Mouse (Mus musculus) telencephalon, adult 2 months (tissue): ENCODE measurements at regions not wholly inside any gene's neighbourhood (a gene's known extent, or its start where the extent isn't known, plus 50 kb on each side); places are given as distances from the start of the nearest gene placed in this dataset.
A peak's percentile ranks its signal among the peaks of the same experiment; 100 is the strongest.

Source experiments
- DNase-seq: peaks from one replicate; pipeline ENCODE4 v3.0.0-alpha.2; 2011; ENCODE audit warnings: low read depth, low spot score

DNA sequence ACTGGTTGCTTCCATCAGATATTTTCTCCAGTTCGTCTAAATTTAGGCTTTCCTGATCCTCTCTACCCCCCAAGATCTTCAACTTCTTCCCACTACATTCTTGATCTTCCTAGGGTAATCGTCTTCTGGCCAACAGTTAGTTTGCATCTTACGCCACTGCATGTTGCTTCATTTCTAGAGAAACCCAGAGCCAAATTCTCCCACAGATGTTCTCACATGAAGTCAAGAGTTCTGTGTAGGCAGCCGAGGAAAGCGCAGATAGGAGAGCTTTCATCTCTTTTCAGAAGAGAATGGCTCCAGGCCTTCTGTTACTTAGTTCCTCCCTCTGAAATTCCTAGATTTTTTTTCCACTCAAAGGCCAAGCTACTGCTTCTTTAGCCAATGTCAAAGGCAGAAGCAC lies 179.9 kb downstream of the Fgf10 start:
- DNase-seq: peak; percentile 62

DNA sequence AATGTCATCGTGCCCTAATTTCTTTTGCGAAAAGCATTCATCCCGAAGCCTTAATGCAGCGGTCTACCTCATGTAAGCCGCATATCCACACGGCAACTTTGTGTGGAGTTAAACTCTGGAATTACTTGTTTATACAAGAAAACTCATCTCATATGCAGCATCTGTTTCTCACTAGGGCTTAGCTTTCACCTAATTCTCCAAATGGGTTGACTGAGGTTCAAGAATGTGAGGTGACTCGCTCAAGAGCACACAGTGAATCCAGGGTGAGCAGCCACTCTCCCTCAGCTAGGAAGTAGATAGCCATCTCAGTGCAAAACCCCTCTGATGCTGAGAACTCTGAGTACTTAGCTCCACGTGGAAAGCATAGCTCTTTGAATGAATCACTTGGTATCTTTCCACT lies 181.1 kb downstream of the Fgf10 start:
- no peak for DNase-seq

DNA sequence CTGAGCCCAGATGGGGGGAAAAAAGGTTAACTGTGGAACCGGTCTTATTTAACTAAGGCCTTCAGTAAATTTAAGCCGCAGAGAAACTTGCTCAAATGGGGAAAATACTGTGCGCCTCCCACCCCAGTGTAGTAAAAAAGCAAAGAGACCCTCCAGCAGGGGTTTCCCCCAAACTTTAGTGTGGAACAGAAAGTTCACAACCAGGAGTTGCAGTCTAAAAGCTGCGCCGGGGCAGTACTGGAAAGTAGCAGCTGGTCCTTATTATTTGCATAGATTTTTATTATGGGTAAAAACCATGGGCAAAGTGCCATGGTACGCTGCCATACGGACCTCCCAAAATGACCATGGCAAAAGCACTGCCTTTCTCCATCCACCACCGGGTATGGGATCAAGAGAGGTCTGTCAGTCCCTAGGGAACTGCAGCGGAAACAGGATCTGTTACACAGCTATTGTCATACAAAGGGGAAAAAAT lies 216.8 kb downstream of the Fgf10 start:
- no peak for DNase-seq

DNA sequence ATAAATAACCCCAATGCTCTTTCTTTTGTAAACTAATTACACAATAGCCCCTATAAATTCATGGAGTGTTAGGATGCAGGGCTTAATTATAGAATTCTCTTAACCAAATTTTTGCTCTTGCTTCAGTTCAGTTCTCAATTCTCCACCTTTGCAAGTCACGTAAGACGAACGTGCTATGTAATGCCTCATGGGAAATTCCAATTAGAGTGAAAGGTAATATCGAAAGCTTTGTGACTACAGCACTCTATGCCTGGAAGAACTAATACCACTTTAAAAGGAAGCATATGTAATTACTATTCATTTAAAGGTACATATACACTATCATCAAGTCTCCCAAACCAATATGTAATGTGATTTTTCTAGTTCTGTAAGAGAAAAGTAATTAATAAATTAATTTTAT lies 225.5 kb downstream of the Fgf10 start:
- DNase-seq: no peak

DNA sequence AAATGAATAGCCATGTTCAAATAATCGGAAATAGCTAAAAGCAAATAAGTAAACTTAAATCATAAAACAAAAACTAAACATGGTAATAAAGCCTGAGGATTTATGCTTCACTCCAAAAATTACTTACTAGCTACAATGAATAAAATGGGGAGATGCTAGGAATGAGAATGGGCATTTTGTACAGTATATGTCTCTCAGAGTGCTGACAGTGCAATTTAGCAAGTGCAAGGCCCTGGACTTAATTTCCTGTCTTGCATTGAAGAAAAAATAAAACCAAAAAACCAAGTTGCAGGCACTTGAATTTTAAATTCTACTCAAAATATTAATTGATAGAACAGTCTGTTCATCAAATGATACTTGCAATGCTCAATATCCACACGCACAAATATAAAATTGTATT lies 232.4 kb downstream of the Fgf10 start:
- no peak for DNase-seq

DNA sequence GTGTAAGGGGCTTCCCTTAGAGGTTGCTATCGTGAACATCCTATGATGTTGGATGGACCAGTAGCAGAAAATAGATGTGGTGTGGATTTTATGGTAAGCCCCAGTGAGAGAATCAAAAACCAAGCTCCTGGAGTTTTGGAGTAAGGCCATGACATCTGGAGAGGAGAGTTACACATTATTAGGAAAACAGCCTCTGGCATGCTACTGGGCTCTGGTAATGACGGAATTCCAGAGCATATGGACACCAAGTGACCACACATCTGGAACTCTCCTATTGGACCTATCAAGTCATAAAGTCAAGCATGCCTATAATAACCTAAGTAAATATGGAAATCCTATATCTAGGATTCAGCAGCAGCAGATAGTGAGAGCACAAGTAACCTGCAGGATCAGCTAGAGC lies 240.8 kb downstream of the Fgf10 start:
- DNase-seq: no peak

DNA sequence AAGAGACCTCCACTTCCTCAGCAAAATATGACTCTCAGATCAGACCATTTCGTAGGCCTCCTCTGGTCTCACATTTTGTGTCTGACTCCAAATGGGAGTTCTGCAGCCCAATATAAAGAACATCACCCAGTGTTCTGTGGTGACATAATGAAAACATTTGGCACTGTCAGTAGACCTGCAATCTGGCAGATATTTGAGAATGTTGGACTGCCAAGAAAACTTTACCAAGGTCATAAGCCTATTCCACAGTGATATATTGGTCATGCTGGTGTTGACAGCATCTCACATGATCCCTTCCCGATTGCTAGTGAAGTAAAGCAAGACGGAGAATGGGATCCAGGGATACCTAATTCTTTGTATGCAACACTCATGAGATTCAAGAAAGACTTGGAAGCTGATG lies 271.2 kb downstream of the Fgf10 start:
- no peak for DNase-seq

DNA sequence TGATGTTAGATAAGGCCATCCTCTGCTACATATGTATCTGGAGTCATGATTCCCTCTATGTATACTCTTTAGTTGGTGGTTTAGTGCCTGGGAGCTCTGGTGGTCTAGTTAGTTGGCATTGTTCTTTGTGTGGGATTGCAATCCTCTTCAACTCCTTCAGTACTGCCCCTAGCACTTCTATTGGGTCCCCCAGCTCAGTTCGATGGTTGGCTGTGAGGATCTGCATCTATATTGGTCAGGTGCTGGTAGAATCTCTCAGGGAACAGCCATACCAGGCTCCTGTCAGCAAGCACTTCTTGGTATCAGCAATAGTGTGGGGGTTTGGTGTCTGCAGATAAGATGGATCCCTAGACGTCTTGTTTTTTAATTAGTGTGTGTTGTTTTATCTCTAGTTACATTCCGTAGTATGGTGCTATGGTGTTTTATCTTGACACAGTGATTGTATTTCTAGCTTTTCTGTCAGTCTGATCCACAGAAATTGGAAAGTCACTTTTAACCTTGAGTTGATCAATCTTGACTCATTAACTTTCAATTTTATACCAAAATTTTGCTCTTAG lies 296.6 kb downstream of the Fgf10 start:
- DNase-seq: no peak

DNA sequence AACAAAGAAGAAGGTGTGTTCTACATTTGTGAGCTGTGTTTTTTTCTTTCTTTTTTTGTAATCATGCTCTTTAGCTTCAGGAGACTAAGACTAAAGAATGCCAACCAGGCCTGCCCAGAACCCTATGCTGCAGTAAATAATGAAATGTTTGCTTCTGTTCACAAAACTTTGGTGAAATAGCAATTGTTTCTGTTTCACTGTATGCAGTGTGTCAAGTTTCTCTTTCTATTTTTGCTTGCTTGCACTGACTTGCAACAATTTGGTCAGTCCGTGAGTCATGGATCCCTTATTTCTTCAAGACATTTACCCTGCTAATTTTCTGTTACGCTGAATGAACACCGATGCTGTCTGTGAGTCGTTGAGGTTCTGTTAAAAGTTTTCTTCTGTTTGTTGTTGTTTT lies 298.1 kb downstream of the Fgf10 start:
- no peak for DNase-seq

DNA sequence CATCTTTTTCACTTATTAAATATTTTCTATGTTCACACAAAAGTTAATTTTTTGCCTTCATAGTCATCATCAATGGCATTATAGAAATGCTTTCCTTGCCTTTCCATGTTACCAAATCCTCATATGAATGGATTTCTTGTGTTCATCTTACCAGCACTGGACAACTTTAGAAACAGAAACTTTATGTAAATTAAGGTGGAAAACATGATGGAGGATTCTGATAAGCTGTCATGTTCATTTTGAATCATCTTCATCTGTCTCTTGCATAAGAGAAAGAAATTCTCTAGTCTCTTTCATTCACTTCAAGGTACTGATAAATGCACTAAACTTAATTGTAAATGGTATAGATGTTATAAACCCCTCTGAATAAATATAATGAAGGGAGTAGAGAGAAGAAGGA lies 305.4 kb downstream of the Fgf10 start:
- no peak for DNase-seq

DNA sequence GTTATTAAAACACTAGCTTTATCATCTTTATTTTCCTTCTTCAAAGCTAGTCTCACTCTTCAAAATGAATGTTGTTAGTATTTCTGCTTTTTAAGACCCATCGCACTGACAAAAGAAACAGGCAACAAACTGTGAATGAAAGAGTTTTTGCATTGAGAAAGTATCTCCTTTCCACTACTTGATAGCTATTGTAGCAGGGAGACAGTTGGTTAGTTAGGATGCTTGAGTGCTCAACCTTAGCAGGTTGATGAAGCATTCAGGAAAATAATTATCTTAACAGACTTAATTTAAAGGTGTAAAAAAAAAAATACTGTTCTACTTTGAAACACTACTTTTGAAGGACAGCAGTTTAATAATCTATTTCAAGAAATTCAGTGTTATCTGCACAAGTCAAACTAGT lies 305.9 kb downstream of the Fgf10 start:
- DNase-seq: no peak

DNA sequence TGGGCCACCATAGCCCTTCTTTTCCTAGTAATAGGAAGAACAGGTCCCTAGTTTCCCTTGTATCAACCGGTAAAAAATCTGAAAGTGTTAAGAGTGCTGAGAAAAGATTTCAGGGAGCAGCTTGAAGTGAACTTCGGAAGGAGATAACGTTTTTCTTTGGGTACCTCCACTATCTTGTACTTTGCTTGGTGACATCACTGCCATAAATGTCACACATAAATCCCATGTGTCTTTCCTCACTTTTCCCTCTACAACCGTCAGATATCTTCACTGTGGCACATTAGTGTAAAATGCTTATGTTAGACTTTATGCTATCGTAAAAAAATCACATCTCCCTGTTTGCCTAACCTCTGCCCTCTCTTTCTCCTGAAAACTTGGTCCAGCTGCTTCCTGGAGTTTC lies 309.9 kb downstream of the Fgf10 start:
- DNase-seq: no peak

DNA sequence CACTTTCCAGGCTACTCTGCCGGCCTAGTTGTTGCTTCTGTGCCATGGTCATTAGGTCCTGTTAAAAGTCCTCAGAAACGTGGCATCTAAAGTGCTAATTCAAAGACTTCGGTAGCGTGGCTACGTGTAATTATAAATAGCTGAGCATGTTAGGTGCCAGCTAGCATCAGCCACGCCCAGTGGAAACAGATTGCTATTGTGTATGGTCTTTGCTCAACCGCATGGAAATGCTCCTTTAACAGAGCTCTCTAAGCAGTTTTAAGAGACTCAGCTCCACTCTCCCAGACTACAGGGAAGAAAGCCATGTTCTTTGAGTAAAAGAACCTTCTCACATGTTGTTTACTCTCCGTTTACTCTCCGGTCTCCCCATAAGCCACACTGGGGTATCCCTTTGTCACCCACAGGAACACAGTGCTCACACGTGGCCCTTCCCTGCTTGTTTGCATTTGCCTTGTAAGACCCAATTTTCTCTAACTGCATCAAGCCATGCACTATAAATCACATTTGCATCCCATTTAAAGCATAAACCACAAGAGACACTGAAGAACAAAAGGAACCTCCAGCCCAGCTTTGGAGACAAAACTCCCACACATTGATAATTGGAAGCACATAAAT lies 311.7 kb downstream of the Fgf10 start:
- DNase-seq: no peak

DNA sequence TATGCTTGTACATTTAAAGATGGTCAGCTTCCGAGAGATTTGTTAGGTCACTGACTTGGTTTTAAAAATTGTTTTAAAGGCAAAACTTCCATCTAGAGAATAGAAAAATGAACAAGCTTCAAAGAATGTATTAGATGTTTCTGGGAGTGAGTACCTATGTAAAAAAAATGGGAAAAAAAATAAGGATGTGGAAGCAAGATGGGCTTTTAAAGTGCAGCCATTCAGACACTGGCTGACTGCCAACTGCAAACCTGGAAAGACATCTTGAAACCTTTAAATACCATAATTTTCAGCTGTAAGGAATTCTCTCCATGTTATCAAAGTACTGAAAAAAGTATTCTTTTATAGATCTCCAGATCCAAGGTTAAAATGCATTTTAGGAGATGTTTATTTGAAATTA lies 315.7 kb downstream of the Fgf10 start:
- DNase-seq: peak; percentile 8

DNA sequence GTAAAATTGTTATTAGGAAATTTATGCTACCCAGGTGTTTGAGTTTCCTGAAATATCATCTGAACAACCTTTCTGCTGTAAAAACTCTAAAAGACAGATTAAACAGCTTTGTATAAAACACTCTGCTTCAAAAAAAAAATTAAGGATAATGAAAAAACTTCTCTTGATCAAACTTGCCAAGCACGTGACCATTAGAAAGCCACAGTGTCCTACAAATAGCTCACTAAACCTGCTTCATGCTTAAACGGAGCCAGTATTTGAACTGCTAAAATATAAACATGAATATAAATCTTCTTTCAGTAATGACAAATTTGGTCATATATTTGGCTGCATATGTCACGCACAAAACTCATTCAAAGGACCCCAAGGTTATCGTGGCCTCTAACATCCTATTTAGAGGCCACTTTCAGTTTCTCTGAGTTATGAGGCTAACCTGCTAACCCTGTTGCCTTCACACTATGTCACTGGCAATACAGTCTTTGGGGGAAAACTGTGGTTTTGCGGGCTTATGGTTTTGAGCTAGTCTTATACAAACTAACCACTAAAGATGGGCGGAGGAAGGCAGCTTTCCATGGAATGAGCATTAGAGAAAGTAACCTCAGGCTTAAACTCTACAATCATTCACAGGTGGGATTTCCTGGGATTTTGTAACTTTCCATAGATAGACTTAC lies 355.8 kb downstream of the Fgf10 start:
- DNase-seq: no peak

DNA sequence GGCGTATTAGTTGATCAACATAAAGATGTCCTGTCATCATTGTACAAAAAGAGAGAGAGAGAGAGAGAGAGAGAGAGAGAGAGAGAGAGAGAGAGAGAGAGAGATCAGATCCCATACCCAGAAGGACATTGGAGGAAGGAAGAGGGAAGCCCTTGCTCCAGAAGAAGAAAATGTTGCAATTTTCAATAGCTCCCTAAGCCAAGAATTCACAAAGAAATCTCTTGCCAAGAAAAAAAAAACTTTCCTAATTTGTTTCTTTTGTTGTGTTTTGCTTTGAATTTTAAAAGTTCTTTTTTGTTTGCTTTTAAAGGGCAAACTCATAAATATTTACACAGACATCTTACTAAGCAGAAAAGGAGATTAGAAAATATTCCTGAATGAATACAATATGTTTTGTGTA lies 370.0 kb downstream of the Fgf10 start:
- no peak for DNase-seq

DNA sequence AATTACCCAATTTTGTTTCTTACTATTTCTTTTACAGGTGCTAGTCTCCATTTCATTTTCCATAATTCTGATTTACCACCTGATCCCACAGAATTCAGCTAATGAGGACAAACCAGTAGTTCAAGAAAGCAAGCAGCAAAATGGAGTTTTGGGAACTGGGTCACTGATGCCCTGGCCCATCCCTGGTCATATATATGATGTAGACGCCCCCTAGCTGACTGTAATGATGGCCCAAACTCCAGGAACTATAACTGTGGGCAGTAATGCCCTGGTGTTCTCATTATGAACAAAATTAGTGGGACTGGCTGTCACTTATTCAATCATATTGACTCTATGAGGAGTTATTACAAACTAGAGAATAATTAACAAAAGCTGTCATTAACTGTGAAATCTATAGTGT lies 375.5 kb downstream of the Fgf10 start:
- no peak for DNase-seq

DNA sequence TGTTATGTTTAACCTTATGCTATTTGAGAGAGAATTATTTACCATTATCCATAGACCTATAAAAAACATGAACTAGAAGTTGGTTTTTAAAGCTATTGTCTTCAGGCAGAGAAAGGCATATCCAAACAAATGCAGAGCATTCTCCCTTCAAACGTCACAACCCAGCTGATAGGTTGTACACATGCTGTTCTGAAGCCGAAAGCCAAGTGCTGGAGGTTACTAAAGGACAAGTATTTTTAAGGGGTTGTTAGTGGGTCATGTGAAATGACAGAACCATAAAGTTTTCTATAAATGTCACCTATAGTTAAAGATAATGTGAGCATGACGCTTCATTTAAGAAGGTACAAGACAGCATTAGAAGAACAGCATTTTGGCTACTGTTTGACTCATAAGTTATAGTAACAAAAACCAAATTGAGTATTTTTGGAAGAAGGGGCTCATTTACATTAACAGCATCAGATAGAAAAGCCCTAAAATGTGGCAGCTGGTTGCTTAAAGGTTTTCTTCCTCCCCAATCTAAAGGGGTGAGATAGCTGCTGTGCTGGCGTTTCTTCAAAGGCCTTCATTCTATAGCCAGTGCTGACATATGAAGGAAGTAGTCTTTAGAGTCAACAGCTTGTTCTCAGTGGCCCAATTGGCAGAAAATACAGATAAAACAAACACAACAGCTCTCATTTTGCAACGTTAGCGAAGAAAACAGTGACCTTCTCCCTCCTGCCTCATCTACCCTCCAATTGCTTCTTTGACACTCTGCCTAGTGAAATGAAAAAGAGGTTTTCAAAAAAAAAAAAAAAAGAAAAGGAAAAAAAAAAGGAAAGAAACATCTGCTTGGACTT lies 359.4 kb upstream of the Paip1 start:
- no peak for DNase-seq

DNA sequence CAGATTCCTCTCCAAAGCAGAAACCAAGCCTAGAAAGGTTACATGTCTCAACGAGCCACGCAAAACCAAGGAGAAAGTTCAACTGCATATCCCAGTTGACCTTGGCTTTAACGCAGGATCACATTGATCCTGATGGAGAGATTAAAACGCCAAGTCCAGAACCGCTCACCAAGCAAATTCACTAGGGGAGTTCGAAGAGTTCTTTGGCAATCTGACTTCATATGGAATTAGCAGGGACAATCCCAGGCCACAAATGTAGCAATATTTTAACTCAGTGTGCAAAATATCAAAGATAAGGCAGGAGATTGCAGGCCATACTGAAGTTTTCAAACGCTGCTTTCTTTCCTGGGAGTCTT lies 358.8 kb upstream of the Paip1 start:
- no peak for DNase-seq

DNA sequence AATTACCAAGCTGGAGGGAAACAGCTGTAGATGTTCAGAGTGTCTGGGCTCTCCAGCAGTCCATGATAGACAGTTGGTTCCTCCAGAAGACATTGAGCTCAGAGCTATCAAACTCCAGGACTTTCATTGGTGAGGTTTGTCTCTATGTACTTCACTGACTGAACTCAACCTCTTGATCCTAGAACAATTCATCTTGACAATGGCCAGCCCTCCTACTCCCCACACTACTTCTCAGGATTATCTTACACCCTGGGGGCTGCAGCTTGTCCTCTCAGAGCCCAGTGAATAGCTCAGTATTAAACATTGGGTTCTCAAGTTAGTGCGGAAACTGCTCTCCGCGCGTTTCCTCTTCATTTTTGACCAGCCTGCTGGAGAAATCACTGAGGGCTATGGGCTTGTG lies 349.2 kb upstream of the Paip1 start:
- no peak for DNase-seq

DNA sequence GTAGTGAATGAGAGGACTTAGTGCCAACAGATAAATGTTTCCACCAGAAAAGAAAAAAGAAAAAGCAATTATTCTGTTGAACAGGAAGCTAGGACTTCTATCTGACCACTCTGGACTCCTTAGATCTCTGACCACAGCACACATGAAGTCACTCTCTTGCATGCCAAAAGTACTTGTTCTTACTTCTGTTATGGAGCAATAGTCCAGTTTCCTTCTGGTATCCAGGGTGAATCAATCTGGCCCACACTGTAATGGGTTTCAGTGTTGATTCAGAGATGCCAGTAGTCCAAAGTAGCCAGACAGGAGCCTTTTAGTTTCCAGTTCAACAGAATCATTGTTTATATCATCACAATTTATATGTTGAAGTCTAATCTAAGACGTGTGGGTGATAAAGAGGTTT lies 346.7 kb upstream of the Paip1 start:
- DNase-seq: no peak

DNA sequence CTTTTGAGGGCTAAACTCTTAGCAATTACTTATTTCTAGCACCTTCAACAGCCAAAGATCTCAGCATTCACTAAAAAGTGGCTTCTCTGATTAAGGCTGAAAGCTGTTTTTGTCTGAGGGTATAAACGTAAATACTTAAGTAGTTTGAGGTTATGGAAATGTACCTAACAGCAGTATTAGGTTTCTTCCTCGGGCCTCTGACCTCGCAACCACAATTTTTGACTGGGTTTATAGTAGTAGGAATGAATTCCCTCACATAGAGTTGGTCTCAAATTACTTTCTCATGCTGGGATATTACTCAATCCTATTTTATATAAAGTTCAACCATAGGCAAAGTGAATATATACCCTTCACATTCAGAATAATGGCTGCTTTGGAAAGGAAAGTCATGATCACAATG lies 310.5 kb upstream of the Paip1 start:
- DNase-seq: no peak

DNA sequence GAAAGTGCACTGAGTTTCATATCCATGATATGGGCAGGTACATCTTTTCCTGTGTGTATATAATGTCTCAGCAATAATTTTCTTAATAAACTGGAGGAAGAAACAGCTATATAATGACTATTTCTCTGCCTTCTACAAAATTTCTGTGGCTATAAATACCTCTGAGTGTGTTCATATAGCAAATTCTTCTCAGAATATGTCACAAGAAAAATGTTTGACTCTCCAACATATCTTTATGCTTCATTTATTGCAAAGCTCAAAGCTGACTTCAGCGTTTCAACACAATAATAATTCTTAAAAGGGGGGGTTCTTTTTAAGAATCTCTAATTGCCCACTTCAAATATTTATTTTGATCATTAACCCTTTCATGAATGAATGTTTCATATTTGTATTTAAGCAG lies 310.0 kb upstream of the Paip1 start:
- DNase-seq: no peak
